Comparison of ENCODE assay signal across 25 mouse cellular contexts in the genomic region with DNA sequence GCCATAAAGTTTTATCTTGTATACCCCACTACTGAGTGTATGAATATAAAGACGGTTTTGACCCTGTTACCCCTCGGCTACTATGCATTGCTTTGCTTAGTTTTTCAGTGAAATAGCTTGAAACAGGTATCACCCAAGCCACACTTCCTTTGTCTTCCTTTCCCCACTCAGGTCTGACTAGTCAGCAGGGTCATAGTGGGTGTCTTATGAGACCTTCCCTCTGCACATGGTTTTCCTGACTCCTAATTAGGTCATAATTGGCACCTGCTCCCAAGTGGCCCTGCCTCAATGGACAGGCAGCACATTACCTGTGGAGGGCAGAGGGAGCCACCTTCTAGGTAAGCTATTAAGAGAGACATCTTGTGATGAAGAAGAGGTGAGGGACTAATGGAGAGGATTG. TPM values are rescaled to one million over a fixed set of nuclear protein-coding genes. Genes with fewer than 3 reads are reported as not detected.
"Had no signal": no experiment of that assay in that cellular context is flagged by ENCODE, and none has a peak within 500 bp of the region (broad histone marks: within the 10 kb centered on the region; RNA-seq: fewer than 3 reads in every experiment).

A gene (plus strand): TSS at position 301 of the 400 bp plus-strand sequence.

- H3K27me3 ChIP-seq: neural tube, embryonic 12.5 days; neural tube, embryonic 13.5 days; neural tube, embryonic 15.5 days; stomach, embryonic 15.5 days had no signal

- H3K36me3 ChIP-seq: neural tube, embryonic 12.5 days; neural tube, embryonic 13.5 days; neural tube, embryonic 15.5 days; stomach, embryonic 15.5 days had no signal

- DNase-seq: retina, postnatal 1 day; right cerebral cortex, adult 18-20 months; right cerebral cortex, postnatal 14 days; right cerebral cortex, postnatal 25 days; right cerebral cortex, postnatal 4 days; spleen, adult 18-20 months; thymus, adult 18-20 months; thymus, adult 2 months; thymus, postnatal 14 days; thymus, postnatal 25 days; thymus, postnatal 36 days; thymus, postnatal 4 days had no signal

- H3K27ac ChIP-seq: neural tube, embryonic 12.5 days; neural tube, embryonic 13.5 days; neural tube, embryonic 15.5 days; stomach, embryonic 15.5 days; stomach, postnatal 0 days had no signal

- H3K4me1 ChIP-seq: neural tube, embryonic 12.5 days; neural tube, embryonic 13.5 days; neural tube, embryonic 15.5 days; stomach, embryonic 15.5 days had no signal

- H3K4me3 ChIP-seq: neural tube, embryonic 12.5 days; neural tube, embryonic 13.5 days; neural tube, embryonic 15.5 days; stomach, embryonic 15.5 days had no signal

RNA-seq across cellular contexts. Expression of the gene that starts here (rescaled TPM):
- polyA plus RNA-seq: neural tube, embryonic 11.5 days; neural tube, embryonic 12.5 days; neural tube, embryonic 13.5 days; neural tube, embryonic 14.5 days; neural tube, embryonic 15.5 days; small intestine, adult 2 months; spleen, adult 2 months; stomach, embryonic 14.5 days; stomach, embryonic 15.5 days; stomach, embryonic 16.5 days; stomach, postnatal 0 days; thymus, adult 2 months; thymus, postnatal 0 days; urinary bladder, adult 2 months had no signal
